Mouse (Mus musculus) kidney, postnatal 36 days (tissue): ENCODE data around the gene Ndst2.
A peak's percentile ranks its signal among the peaks of the same experiment; 100 is the strongest.

Experiments
- DNase-seq, 2 experiments: peaks; one replicate each; pipeline ENCODE4 v3.0.0; 2021 to 2022; ENCODE audit warnings: mixed read lengths in 2 of 2

Gene Ndst2

DNA sequence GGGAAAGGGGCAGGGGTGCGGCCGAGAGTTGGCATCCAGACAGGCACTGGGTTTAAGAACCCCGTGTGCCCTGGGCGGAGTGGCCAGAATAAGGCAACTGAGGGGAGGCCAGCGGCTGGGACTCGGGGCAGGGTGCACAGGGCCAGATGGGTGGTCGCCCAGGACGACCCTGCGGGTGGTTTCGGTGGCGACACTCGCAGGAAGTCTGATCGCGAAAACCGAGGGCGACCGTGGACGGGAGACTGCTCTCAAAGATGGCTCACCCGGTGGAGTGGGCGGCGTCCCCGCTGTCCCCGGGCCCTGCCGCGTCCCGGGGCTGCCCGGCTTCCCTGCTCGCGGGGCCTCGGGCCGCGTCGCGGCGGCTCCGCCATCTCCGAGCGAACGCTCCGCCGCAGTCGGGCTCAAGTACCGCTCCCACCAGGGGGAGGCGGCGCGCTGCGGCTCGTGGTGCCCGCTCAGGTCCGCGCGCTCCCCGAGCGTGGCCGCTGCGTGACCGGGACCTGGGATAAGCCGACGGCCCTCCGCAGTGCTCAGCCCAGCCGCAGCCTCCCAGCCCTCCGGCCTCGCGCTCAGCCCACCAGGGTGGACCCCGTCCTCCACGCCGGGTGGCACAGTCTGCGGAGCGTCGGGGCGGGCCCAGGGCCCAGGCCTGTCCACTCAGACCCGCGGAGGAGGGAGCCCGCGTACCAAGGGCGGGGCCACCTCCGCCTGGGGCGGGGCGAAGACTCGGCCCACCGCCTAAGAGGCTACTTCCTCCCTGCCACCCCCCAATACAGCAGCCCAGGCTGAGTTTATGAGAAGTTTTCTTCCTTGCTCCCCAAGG is at the start of gene Ndst2:
Gene Ndst2, minus strand, starts transcription at position 611 of the 823 bp plus-strand sequence.
- peak; percentile 89 to 94 for DNase-seq

DNA sequence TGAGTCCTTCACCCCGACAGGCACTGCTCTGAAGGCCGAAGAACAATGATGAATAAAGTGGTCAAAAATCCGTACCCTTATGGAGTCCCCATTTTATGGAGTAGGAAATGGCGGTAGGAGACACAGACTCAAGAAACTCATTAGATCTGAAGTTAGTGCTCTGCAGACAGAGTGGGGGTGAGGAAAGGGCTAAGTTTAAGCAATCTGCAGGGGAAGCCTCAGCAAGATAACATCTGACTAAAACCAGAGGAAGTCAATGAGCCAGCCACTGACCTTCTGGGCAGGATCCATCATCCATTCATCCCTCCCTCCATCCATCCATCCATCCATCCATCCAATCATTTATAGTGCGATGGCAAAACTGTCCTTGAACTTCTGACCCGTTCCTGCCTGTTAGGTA is 49.2 kb upstream of the Ndst2 start:
- DNase-seq: no peak

DNA sequence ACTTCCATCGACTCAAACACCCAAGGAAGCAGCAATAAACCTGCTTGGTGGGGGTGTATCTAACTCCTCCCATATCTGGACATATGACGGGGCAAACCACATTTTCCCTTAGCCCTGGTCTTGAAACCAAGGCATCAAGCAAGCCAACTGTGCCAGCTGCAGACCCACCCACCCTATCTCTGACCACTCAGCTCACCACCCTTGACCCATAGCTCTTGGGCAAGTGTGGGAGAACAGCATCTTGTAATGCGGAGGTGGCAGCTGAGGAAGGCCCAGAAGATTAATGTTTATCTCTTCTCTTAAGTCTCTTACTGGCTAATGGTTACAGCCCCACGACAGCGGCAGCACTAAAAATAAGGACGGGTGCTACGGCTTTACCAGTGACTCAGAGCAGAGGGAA is 48.5 kb upstream of the Ndst2 start:
- no peak for DNase-seq

DNA sequence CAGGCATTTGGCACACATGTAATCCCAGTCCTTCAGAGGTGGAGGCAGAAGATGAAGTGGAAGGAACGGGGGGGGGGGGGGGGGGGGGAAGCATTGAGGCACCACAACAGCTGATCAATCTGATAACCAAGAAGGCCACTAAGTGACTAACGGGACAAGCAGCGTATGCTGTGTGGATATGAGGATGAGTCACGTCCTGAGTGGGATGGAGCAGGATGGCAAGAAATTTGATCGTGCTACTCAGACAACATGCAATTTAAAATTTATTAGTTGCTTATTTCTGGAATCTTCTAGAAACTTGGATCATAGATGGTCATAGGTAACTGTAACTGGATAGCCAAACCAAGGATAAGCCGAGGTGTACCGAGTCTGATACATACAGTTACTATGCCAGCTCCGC is 45.9 kb upstream of the Ndst2 start:
- DNase-seq: no peak

DNA sequence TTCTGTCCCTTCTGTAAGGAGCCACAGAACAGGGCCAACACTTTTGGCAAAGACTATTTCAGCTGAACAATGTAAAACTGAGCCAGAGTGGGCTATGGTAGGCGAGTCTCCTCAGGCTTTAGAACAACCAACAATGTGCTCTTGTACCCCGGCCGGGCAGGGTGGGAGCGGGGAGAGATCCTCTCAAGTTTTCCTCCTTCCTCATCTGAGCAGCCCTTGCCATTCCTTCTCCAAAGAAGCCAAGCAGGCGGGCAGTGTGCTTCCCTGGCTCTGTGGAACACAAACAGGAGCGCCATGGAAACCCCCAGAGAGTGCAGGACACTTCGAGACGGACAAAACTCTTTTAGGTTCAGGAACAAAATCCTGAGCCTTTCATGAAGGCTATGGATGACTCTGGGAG is 44.1 kb upstream of the Ndst2 start:
- no peak for DNase-seq

DNA sequence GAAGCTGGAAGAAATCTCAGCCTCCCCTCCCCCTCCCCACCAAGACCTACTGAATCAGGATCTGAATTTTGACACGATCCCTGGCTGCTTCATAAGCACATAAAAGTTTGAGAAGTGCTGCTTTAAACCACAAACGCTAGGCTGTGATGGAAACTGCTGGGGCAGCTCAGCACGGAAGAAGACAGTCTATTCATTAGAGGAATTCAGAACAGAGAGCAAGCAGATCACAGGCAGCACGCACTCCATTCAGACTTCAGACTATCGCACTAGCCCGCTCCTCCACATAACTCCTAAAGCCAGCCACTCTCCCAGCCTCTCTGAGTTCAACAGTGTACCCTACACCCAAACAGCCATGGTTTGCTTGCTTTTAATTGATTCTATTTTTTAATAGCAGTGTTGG is 41.3 kb upstream of the Ndst2 start:
- DNase-seq: no peak

DNA sequence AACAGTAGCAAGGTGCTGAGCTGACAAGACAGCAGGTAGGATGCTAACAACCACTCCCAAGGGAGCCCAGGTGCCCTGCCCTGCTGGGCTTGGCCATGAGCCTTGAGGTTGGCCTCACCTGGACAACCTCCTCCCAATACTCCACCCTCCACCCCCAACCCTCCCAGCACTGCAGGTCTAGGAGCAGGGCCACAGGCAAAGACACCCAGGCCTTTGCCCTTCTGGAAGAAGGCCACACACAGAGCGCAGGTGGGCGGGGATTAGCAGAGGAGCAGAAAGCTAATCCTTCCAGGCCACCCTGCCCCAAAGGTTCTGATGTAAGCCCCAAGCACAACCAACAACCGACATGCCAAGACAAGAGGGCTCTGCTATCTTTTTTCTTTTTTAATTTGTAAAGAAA is 39.0 kb upstream of the Ndst2 start:
- DNase-seq: peak; percentile 83 to 85

DNA sequence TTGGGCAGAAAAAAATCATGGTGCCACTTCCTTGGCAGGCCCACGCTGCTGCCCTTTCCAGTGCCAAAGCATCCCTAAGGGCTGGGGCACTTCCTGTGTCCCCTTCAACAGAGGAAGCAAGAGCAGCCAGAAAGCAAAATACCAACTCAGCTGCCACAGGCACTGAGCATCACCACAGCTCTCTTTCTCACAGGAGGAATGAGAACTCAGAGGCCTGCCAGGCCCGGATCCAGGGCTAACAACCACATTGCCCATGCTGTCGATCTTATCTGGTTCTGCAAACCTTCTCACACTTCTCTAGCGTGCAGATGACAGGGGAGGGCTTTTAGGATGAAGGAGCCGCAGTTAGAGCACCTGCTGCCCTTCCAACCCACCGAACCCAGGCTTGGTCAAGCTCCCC is 38.4 kb upstream of the Ndst2 start:
- no peak for DNase-seq

DNA sequence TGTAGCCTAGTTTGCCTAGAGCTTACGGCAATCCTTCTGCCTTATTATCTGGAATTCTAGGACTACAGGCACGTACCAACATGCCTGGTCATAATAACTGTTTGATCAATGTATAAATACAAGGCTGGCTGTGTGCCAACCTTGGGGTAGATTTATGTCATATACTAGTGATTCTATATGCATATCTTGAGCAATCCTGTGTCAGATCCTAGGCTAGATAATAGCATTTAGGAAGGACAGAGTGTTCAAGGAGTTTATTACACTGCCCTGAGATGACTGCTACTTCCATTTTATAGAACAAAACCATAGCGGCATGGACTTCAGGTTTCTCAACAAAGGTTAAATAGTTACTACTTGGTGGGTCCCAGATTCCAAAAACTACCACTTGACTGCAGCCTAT is 37.6 kb upstream of the Ndst2 start:
- no peak for DNase-seq

DNA sequence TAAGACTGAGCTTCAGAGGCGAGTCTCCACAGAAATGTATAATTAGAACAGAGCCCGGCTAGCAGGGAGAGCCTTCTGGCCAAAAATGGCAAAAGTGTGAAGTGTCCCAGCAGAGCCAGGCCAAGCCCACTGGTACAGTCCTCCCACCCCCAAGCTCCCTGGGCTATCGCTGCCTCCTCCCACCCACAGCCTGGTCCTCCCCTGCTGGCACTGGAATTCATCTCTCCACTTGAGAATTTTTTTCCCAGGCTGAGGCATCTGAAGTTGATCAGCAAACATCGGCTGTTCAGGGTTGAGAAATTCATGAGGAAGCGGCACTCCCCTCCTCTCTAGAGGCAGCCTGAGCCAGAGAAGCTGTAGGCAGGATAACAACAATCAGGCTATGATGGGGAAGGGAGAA is 34.2 kb upstream of the Ndst2 start:
- no peak for DNase-seq

DNA sequence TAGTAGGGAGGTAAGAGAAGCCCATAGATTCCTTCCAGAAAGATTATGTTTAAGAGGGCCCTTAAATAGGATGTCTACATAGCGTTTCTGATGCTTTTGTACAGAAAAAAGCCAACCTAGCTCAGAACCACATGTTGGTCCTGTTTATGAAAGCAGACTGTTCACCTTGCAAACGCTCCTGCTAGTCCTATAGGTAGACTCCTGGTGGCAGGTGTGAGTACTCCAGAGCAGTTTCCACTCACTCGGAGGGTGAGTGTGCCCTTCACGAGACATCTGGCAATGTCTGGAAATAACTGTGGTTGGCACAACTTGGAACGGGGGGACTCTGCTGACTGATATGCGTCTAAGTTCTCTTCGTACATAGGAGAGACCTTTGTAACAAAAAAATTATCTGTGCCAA is 33.6 kb upstream of the Ndst2 start:
- no peak for DNase-seq

DNA sequence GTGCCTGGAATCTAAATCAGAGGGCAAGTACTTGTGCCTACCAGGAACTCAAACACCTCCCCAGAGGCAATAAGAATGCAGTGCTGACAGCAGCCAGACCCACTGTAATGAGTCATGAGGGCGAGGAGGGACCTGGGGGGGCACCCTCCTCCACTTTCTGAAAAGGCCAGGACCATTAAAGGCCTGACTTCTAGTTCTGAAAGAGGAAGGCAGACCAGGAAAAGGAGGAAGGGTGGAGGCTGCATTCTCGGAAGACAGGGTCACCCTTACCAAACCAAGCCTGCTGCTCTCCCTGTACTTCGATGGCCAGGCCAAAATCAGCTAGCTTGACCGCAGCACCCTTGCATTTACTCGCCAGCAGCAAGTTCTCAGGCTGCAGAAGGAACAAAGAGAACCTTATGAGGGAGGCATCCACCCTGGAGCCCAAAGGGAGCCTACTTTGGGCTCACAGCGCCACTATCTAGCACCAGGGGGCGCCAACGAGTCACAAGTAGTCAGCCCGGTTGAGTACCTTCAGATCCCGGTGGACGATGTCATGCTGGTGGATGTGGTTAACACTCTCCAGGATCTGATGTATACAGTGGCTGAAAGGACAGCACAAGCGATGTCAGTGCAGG is 31.4 kb upstream of the Ndst2 start:
- peak; percentile 89 to 96 for DNase-seq

DNA sequence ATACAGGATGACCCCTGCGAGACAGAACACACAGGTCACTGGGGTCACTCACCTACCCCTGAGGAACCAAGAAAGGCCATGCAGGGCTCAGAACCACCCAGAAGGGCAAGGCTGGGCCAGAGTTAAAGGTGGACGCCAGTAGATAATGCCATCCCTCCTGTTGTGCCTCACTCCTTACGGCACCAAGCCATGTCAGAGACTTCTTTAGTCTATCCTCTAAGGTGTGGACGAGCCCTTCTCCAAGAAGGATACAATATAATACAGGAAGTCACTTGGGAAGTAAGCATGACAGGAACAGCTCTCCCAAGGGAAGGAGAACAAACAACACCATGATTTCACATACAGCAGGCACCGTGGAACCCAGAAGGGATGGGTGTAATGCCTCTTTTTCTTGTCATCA is 30.6 kb upstream of the Ndst2 start:
- DNase-seq: no peak

DNA sequence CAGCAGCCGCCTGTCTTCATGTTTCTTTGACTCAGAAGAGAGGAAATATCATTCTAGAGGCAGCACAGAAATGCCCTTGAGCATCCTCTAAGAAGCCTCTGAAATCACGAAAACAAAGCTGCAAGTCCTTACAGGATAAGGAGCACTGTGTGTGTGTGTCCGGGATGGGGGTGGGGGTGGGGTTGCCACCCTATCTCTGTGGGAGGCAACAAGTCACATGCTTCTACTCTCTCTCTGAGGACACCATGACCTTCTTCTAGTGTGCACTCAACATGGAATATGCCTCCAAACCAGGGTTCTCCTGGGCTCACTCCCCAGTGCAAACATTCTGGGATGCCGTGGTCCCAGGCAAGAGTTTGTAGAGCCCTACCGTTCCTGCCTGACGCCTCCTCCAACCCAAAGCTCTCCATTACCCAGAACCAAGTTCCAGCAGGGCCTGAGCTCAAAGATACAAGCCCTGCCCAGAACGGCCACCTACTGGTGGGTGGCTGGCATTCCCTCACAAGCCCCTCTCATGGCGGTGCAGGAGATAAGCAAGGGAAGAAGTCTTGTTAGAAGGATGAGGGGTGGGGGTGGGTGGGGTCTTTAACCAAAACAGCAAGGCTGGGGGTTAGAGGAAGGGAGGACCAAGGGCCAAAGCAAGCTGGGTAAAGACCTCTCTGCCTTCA is 24.5 kb upstream of the Ndst2 start:
- DNase-seq: no peak

DNA sequence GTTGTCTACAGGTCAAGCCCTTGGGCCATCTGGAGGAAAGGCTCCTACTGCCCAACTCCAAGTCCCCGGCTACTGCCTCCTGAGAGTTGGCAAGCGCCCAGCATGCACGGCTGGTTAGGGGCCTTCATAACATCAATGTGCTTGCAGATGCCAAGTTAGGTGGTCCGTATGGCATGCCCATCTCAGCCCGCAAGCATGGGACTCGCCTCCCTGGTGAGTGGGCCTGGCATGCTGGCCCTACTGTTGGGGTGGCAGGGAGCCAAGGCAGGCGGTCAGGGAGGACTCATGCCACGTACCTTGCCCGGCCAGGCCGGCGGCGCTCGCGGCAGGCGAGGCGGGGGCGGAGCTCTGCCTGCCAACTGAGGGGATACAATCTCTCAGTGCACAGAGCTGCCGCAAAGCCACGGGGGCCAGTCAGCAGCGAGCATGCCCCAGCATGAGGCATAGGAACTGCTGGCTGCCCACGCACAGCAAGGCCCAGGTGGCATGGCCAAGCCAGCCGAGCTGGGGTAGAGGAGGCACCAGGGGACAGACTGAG is 23.1 kb upstream of the Ndst2 start:
- DNase-seq: peak; percentile 62 to 87

DNA sequence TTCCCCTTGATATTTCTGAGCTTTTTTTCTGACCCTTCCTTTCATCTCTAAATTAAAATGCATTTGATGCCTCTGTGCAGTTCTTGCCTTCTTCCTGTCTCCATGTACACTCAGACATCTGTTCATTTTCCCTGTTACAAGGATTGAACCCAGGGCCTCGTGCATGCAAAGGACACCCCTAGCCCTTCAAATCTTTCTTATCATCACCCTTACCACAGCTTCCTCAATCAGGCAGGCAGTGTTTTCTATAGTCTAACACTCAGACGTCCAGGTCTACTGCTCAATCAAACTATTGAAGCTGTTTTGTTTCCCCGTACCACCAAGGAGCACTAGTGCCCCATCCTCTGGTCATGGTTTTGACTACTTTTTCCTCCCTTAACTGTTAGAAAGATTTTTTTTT is 19.4 kb upstream of the Ndst2 start:
- DNase-seq: no peak

DNA sequence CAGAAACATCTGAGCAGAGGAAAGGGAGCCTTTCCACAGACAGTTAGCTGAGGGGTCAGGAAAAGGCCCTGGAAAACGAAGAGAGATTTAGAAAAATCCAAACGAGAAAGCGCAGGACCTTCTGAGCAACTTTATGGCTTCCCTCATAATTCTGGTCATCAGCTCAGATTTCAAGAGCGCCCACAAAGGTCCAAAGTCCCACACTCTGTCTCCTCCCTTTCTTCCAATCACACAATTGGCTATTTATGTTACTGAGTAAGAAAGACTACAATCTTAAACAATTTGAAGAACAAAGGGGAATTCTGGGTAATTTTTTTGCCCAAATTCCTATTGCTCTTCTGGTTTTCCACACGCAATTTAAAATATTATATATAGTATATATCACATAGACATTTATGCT is 16.1 kb upstream of the Ndst2 start:
- DNase-seq: no peak

DNA sequence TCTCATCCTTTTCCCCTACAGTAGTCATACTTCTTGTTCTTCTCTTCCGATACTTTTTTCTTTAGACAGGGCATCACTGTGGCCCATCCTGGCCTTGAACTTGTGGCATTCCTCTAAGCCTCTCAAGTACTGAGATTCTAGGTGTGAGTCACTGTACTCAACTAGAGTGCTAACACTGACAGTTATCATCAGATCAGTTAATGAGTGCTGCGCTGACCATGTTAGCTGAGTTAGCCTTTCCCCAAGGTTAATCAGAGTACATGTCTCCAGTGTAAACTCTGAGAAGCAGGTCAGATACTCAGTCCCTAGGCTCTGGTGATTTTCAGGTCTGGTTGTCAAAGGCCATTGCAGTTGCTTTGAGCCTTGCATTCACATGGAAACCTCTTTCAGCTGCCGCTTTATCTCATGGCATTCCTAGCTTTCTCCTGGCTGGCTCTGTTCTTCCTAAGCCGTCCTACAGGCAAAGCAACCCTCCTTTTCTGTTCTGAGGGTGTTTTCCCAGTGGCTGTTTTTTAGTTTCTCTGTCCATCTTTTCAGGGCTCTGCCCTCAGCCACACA is 15.2 kb upstream of the Ndst2 start:
- DNase-seq: no peak

DNA sequence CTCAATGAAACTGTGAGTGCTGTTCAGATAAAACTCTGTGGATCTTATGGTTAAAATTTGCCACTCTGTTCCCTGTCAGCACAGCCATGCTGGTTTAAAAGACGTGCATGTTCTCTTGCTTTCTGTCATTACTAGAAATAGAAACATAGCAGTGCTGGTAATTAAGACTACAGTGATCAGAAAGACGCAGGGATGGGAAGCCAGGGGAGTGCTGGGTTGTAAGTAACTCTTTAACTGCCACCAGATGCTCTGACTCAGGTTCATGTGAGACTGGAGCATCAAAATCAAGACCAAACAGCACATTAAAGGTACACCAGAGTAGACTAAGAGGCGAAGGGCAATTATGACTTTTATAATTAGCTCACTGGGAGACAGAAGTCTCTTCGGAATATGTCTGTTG is 14.0 kb upstream of the Ndst2 start:
- no peak for DNase-seq

DNA sequence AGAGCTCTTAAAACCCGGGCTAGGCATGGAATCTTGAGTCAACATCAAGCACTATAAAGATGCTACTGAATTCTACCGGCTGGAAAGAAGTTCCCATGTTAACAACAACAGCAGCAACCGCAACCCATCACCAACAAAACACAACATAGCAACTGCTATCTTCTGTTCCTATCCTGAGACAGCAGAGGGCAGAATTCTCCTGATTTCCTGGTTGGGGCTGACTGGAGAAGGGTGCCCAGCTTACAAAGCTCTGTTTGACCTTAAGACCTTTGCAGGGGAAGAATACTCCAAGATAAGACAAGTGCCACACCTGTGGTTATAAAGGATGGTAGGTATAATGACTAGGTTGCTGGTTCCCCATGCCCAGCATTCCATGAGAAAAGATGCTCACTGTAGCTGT is 12.6 kb upstream of the Ndst2 start:
- no peak for DNase-seq

DNA sequence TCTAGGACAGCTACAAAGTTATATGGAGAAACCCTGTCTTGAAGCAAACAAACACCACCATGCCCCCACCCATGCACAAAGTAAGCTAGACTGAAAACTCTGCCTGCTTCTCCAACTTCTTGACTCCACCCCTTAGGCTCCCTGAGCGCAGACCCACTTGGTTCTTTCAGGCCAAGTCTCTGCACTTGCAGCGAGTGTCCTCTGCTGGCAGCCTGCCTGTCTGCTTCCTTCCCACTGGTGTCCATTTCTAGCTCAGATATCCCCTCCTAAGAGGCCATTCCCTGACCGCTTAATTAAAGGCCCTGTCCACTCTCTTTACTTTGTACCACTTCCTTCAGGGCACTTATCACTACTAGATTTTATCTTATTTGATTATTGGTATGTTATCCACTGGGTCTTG is 9.3 kb upstream of the Ndst2 start:
- DNase-seq: peak; percentile 42 to 73

DNA sequence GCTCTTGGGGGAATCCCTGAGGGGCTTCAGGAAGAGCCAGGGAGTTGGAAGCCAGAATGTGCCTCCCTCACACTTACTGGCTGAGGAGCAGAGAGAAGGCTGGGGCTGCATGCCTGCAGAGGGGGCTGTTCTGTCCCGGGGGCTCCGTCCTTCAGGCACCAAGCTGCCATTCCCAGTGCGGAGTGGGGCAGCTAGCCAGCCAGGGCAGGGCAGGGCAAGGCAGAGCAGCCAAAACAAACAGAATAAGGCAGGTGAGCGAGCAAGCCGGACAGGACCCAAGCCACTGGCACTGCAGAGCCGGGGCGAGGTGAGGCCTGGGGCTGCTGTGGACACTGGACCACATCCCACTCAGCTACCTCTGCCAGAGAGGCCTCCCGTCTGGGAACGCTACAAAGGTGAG is 6.9 kb upstream of the Ndst2 start:
- DNase-seq: peak in 1 of 2 experiments; percentile 28

DNA sequence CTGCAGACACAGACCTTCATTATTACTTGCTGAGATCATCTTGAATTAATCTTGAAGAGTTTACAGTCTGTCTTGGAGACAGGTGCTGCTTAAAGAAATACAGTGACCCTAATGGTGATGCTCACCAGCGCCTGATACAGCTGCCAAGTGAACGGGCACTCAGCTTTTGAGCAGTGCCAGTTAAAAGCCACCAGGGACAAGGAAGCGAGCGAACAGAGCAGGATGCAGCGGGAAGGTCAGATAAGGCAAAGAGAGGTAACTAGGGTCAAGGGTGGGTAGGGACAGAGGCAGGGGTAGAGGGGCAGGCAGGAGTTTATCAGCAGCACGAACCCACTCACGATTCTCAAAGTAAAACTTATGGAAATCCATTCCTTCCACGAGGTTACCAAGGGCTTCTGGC is 4.1 kb upstream of the Ndst2 start:
- DNase-seq: no peak

DNA sequence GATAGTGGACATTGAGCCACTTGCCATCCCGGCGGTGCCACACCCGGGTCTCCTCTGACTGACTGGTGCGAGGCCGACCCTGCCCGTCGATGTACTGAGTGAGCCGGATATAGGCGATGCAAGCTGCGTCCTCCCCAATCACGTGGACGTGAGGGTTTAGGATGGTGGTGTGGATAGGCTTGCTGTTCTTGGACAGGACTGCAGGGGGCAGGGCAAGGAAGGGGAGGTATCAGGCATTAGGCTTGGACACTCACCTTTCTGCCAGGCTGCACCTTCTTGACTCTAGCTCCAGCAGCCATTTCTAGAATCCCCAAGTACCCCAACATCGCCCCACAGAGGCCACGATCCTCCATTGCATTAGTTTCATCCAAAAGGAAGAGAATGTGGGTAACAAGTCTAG is 2.9 kb upstream of the Ndst2 start:
- peak; percentile 73 to 84 for DNase-seq
